Mouse (Mus musculus) T-cell, adult 2 months (primary cell): ENCODE results near the gene Xaf1.

Experiments used
- DNase-seq: peaks from one replicate; pipeline ENCODE4 v3.0.0; 2022; ENCODE audit warnings: low spot score

The Xaf1 gene

GRCm38 (mm10) chr11:72362347-72362741 is 60.9 kb downstream of the Xaf1 start, which contains the start of gene Tekt1:
Gene Tekt1, minus strand, starts transcription at chr11:72362442.
- DNase-seq, result no peak
